Mouse (Mus musculus) testis, adult 2 months (tissue): ENCODE results near the gene Cat. TPM values are rescaled to one million over a fixed set of nuclear protein-coding genes. Genes with fewer than 3 reads are reported as not detected.
A peak's percentile ranks its signal among the peaks of the same experiment; 100 is the strongest.

Source experiments
- H3K27ac ChIP-seq: fragments of 200-500 bp; 2 replicates; pipeline ENCODE4 v1.5.1; 2012; ENCODE audit warnings: low read depth, low read length; ENCODE audit not compliant: control insufficient read depth, insufficient read depth
- H3K27me3 ChIP-seq: fragments of 200-500 bp; 2 replicates; pipeline ENCODE4 v1.6.1; 2012; ENCODE audit warnings: mild to moderate bottlenecking, low read length, moderate library complexity; ENCODE audit not compliant: control insufficient read depth, insufficient read depth
- H3K36me3 ChIP-seq: fragments of 200-500 bp; 2 replicates; pipeline ENCODE4 v1.6.1; 2012; ENCODE audit warnings: mild to moderate bottlenecking, low read length; ENCODE audit not compliant: control insufficient read depth, insufficient read depth
- H3K4me1 ChIP-seq: fragments of 200-500 bp; 2 replicates; pipeline ENCODE4 v1.6.1; 2012; ENCODE audit warnings: low read length; ENCODE audit not compliant: control insufficient read depth, insufficient read depth
- H3K4me3 ChIP-seq: fragments of 200-500 bp; 2 replicates; pipeline ENCODE4 v1.5.1; 2012; ENCODE audit warnings: low read depth, mild to moderate bottlenecking, low read length, moderate library complexity, mixed read lengths; ENCODE audit not compliant: control insufficient read depth
- CTCF ChIP-seq: fragments of 200-500 bp; IDR thresholded peaks from 2 replicates; pipeline ENCODE4 v1.5.1; 2012; ENCODE audit warnings: low read depth, mild to moderate bottlenecking, inconsistent platforms, low read length, moderate library complexity; ENCODE audit not compliant: control insufficient read depth, insufficient read depth, insufficient replicate concordance
- POLR2A ChIP-seq: fragments of 200-500 bp; IDR thresholded peaks from 2 replicates; pipeline ENCODE4 v1.6.1; 2012; ENCODE audit warnings: low read depth, mild to moderate bottlenecking, inconsistent platforms, low read length, moderate library complexity; ENCODE audit not compliant: control insufficient read depth
- polyA plus RNA-seq: library from polyadenylated mRNA; depleted of rRNA; stranded (reverse); fragments of >200 nt; gene quantifications from 2 replicates; pipeline ENCODE4 v1.2.3, GENCODE M21; 2012

Gene Cat
- polyA plus RNA-seq, 1 experiment: 7.5 TPM

GRCm38 (mm10) chr2:103436534-103436933 lies 48.4 kb downstream of the Cat start:
- H3K4me1 ChIP-seq: no peaks in the 10 kb centered on the region
- no peak overlapping the region for H3K4me3 ChIP-seq
- H3K36me3 ChIP-seq: no peaks in the 10 kb centered on the region
- H3K27ac ChIP-seq: no peak overlapping the region
- no peaks in the 10 kb centered on the region for H3K27me3 ChIP-seq
- TF ChIP-seq POLR2A (no peak), CTCF (no peak)

- no peaks in the 10 kb centered on the region for H3K27me3 ChIP-seq
Observed at GRCm38 (mm10) chr2:103435110-103435509, 49.9 kb downstream of the Cat start.

GRCm38 (mm10) chr2:103432695-103433275 lies 52.2 kb downstream of the Cat start:
- no peak overlapping the region for H3K4me3 ChIP-seq
- H3K36me3 ChIP-seq: no peaks in the 10 kb centered on the region
- no peaks in the 10 kb centered on the region for H3K4me1 ChIP-seq
- H3K27me3 ChIP-seq: no peaks in the 10 kb centered on the region
- H3K27ac ChIP-seq: no peak overlapping the region
- TF ChIP-seq CTCF: no peak

More at GRCm38 (mm10) chr2:103435110-103435509, 49.9 kb downstream of the Cat start:
- H3K4me1 ChIP-seq: no peaks in the 10 kb centered on the region
- no peaks in the 10 kb centered on the region for H3K36me3 ChIP-seq
- TF ChIP-seq POLR2A: no peak
- no peak for TF ChIP-seq CTCF
- no peak overlapping the region for H3K27ac ChIP-seq
- H3K4me3 ChIP-seq: no peak overlapping the region

- H3K27ac ChIP-seq: no peak overlapping the region
- no peak overlapping the region for H3K4me3 ChIP-seq
- no peaks in the 10 kb centered on the region for H3K27me3 ChIP-seq
- H3K4me1 ChIP-seq: no peaks in the 10 kb centered on the region
- TF ChIP-seq CTCF (no peak), POLR2A (no peak)
- H3K36me3 ChIP-seq: no peaks in the 10 kb centered on the region
Observed at GRCm38 (mm10) chr2:103430712-103431111, 54.2 kb downstream of the Cat start.

- H3K36me3 ChIP-seq: no peaks in the 10 kb centered on the region
Observed at GRCm38 (mm10) chr2:103428356-103428755, 56.6 kb downstream of the Cat start.

GRCm38 (mm10) chr2:103425456-103426063 lies 59.4 kb downstream of the Cat start:
- H3K4me1 ChIP-seq: peaks cover 3% of the 10 kb centered on the region
- H3K36me3 ChIP-seq: no peaks in the 10 kb centered on the region
- H3K27ac ChIP-seq: no peak overlapping the region
- no peak overlapping the region for H3K4me3 ChIP-seq
- TF ChIP-seq CTCF (no peak), POLR2A (no peak)
- H3K27me3 ChIP-seq: no peaks in the 10 kb centered on the region

More at GRCm38 (mm10) chr2:103428356-103428755, 56.6 kb downstream of the Cat start:
- Histone ChIP-seq H3K4me3 (no peak overlapping the region), H3K27me3 (no peaks in the 10 kb centered on the region), H3K4me1 (peaks cover 3% of the 10 kb centered on the region), H3K27ac (no peak overlapping the region)
- TF ChIP-seq POLR2A: no peak
- no peak for TF ChIP-seq CTCF

GRCm38 (mm10) chr2:103424349-103425026 lies 60.5 kb downstream of the Cat start:
- no peak for TF ChIP-seq POLR2A
- TF ChIP-seq CTCF: peak; percentile 82; the same call in 1 of the 2 replicates
- H3K4me3 ChIP-seq: peak overlapping the region; percentile 2; the same call in 1 of the 2 replicates
- no peak overlapping the region for H3K27ac ChIP-seq
- no peaks in the 10 kb centered on the region for H3K36me3 ChIP-seq
- H3K27me3 ChIP-seq: no peaks in the 10 kb centered on the region
- H3K4me1 ChIP-seq: peaks cover 3% of the 10 kb centered on the region

GRCm38 (mm10) chr2:103423884-103424283 lies 61.1 kb downstream of the Cat start:
- Histone ChIP-seq H3K4me1 (peaks cover 3% of the 10 kb centered on the region), H3K27me3 (no peaks in the 10 kb centered on the region), H3K27ac (no peak overlapping the region), H3K36me3 (no peaks in the 10 kb centered on the region), H3K4me3 (peak overlapping the region; percentile 2; the same call in 1 of the 2 replicates)
- TF ChIP-seq POLR2A (no peak), CTCF (no peak)
